Mouse (Mus musculus) embryonic facial prominence, embryonic 12.5 days (tissue): ENCODE data around the gene Fam20b. TPM values are rescaled to one million over a fixed set of nuclear protein-coding genes. Genes with fewer than 3 reads are reported as not detected.

ENCODE experiments used
- ATAC-seq: fragments of 200-750 bp; cut with Nextera tagmentation; 2 replicates; pipeline ENCODE4 v1.8.0; 2017; ENCODE audit not compliant: insufficient number of reproducible peaks, insufficient read depth, low FRiP score, low TSS enrichment
- H3K27ac ChIP-seq: fragments of 300-500 bp; sonication (generic); 2 replicates; pipeline ENCODE4 v1.5.1; 2016; ENCODE audit warnings: mild to moderate bottlenecking
- H3K27me3 ChIP-seq: fragments of 300-500 bp; sonication (generic); 2 replicates; pipeline ENCODE4 v1.6.1; 2016; ENCODE audit warnings: mild to moderate bottlenecking, moderate library complexity
- H3K36me3 ChIP-seq: fragments of 300-500 bp; sonication (generic); 2 replicates; pipeline ENCODE4 v1.6.1; 2016; ENCODE audit warnings: mild to moderate bottlenecking
- H3K4me1 ChIP-seq: fragments of 300-500 bp; sonication (generic); 2 replicates; pipeline ENCODE4 v1.6.1; 2016
- H3K4me2 ChIP-seq: fragments of 300-500 bp; sonication (generic); replicated peaks from 2 replicates; pipeline ENCODE4 v1.6.1; 2016; ENCODE audit warnings: mild to moderate bottlenecking, moderate library complexity
- H3K4me3 ChIP-seq: fragments of 300-500 bp; sonication (generic); 2 replicates; pipeline ENCODE4 v1.5.1; 2016; ENCODE audit warnings: mild to moderate bottlenecking
- H3K9ac ChIP-seq: fragments of 300-500 bp; sonication (generic); 2 replicates; pipeline ENCODE4 v1.6.1; 2016; ENCODE audit warnings: mild to moderate bottlenecking, moderate library complexity
- H3K9me3 ChIP-seq: fragments of 300-500 bp; sonication (generic); 2 replicates; pipeline ENCODE4 v1.6.1; 2016; ENCODE audit warnings: mild to moderate bottlenecking, moderate library complexity
- WGBS: fragments of 180-500 bp; shearing (Covaris S2); methylation state at CpG from one replicate; pipeline ENCODE4 v1.1.7; 2016; 5-methylcytosine and 5-hydroxymethylcytosine counted together
- polyA plus RNA-seq: library from polyadenylated mRNA; unstranded; fragments of >200 nt; fragmentation: Nextera tagmentation; extraction: Ambion mirVana; gene quantifications from 2 replicates; pipeline ENCODE4 v1.2.1, GENCODE M21; 2016

The Fam20b gene
- polyA plus RNA-seq, 1 experiment from 2014 or later = 26.2 TPM

DNA sequence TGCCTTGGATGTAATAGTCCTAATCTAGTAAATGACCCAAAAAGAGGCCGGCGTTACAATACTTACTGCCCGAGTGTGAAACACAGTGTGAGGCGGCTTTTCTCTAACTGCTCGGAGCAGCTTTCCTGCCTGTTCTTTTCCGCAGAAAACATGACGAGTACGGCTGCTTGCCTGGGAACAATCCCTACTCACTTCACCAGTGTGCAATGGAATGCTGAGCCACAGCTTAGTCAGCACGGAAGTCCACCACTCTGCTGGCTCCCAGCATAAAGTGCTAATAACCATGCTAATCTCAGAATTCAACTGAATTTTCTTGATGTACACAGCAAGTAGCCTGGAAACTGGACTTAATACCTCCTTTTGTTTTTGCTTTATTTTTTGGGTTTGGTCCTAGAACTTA lies 39.3 kb downstream of the Fam20b start:
- no peak for ATAC-seq
- Histone ChIP-seq H3K9ac (no peak overlapping the region), H3K27ac (no peak overlapping the region), H3K4me1 (no peaks in the 10 kb centered on the region), H3K27me3 (no peaks in the 10 kb centered on the region), H3K9me3 (no peaks in the 10 kb centered on the region), H3K4me2 (no peak overlapping the region), H3K4me3 (no peak overlapping the region), H3K36me3 (peaks cover 30% of the 10 kb centered on the region)
- 85% methylated on average over 9 of the region's 9 CpGs for WGBS

DNA sequence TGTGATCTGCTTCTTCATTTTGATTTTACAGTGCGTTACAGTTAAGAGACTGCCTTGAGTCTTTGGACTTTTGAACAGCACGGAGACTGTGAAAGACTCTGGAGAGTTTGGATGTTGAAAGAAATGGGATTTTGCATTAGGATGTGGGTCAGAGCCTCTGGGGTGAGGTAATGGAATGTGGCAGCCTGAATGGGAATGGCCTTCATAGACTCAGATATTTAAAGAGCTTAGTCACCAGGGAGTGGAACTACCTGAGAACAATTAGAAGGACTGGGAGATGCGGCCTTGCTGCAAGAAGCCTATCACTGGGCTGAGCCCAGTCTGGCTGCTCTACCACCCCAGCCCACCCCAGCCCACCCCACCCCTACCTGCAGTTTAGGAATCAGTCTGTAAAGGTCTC lies 41.7 kb downstream of the Fam20b start:
- Histone ChIP-seq H3K9ac (no peak overlapping the region), H3K27ac (no peak overlapping the region), H3K4me3 (no peak overlapping the region), H3K36me3 (peaks cover 22% of the 10 kb centered on the region), H3K9me3 (no peaks in the 10 kb centered on the region), H3K4me2 (no peak overlapping the region), H3K27me3 (peaks cover 6% of the 10 kb centered on the region; the same call in 1 of the 2 replicates), H3K4me1 (peaks cover 10% of the 10 kb centered on the region; the same call in 1 of the 2 replicates)
- 79% methylated on average over 3 of the region's 3 CpGs for WGBS
- ATAC-seq = no peak

DNA sequence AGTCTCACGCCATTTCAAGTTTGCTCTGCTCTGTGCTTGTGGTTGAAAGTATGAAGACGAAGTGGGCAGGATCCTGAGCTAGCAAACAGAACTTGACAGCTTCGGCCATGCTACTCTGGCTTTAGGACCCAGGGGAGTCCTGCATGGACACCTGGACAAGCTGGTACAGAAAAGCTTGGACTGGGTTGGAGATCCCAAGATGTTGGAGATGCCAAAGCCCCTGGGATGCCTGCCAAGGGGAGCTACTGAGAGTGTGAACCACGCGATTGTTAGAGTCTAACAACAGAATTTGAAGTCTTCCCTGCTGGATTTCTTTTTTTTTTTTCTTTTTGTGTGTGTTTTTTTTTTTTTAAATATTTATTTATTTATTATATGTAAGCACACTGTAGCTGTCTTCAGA lies 42.3 kb downstream of the Fam20b start:
- no peak for ATAC-seq

DNA sequence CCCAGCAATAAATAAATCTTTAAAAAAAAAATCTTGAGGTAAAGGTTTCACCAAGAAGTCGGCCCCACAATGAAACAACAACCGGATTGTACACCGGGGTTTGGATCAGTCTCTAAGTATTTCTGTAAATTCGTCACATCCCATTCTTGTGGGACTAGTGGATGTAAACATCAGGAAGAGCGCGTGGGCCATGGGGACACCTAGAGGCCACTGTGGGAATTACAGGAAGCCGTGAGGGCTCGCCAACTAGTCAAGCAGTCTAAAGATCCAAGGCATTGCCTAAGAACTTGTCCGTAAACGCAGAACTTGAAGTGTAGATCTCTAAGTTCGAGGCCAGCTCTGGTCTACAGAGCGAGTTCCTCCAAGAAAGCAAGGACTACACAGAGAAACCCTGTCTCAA lies 42.7 kb downstream of the Fam20b start:
- Histone ChIP-seq H3K4me3 (no peak overlapping the region), H3K36me3 (peaks cover 14% of the 10 kb centered on the region), H3K4me2 (no peak overlapping the region), H3K9ac (no peak overlapping the region), H3K27me3 (peaks cover 6% of the 10 kb centered on the region; the same call in 1 of the 2 replicates), H3K27ac (no peak overlapping the region), H3K9me3 (no peaks in the 10 kb centered on the region), H3K4me1 (peaks cover 10% of the 10 kb centered on the region; the same call in 1 of the 2 replicates)
- no peak for ATAC-seq
- WGBS = 38% methylated on average over 12 of the region's 12 CpGs

More for the DNA sequence above, 42.3 kb downstream of the Fam20b start:
- Histone ChIP-seq H3K9me3 (no peaks in the 10 kb centered on the region), H3K4me1 (peaks cover 10% of the 10 kb centered on the region; the same call in 1 of the 2 replicates), H3K9ac (no peak overlapping the region), H3K27ac (no peak overlapping the region), H3K36me3 (peaks cover 17% of the 10 kb centered on the region), H3K27me3 (peaks cover 6% of the 10 kb centered on the region; the same call in 1 of the 2 replicates), H3K4me3 (no peak overlapping the region), H3K4me2 (no peak overlapping the region)
- WGBS = 84% methylated on average over 5 of the region's 5 CpGs

DNA sequence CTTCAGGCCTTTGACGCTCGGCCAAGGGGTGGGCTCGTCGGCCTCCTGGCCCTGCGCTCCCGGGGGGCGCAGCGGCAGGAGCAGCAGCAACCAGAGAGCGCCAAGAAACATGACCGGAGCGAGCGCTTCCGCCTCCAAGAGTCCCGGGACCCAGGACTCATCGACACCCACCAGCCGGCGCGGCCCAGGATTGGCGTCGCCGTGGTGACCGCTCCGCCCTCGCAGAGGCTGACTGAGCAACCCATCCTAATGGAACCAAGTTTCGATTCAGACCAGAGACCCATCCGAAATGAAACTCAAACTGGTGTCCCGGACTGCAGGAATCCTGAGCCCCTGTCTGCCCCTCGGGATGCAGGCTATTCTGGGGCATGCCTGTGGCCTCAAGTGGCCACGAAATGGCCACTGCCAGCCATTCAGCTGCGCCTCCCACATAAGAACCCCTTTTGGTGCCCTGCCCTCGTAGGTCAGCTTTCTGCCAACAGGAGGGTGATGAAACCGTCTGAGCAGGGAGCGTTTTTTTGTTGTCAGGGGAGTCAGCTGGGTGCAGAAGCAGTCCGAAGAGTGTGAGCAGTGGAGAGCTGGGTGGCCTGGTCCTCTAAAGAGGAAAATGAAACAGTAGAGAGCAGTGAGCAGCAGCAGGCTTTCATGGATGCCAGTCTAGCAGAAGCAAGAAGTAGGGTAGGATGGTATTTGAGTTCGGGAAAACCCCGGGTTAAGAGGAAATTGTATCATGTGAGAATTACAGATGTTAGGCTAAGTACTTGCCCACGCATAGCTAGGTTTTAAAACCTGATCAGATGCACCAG lies 44.5 kb downstream of the Fam20b start, which contains the start of gene Tor3a:
Tor3a (minus strand) TSS at position 162 of the 806 bp plus-strand sequence.
- H3K9ac ChIP-seq = peak within 1 kb of the TSS; percentile 59

DNA sequence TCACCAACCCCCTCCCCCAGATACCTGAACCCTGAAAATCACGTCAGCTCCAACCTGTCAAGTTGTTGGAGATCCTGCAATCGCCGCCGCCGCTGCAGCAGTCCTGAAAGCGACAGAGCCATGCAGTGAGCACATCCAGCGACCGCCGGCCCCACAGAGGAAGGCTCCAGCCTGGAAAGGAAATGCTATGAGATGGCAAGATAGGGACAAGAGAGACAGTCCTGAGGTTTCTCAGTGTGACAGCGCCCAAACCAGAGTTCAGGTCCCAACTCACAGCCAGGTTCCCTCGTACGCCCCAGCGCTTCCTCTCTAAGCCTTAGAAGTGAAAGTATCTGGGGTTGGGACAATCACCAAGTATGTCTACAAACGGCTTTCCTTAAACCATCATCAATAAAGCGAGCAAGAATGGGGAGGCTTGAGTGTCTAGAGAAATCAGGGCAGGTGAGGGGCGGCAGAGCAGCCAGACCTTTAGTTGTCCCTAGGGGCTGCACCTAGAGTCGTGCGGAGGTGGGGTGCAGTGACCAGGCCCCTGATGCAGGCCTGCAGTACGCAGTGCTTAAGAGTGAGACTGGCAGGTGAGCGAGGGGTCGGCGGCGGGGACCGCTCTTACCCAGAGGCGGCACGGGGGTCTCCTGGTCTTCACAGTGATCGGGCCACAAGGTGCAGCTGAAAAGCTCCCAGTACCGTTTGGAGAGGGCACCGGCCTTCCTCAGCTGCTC lies 45.3 kb downstream of the Fam20b start:
- H3K4me2 ChIP-seq = peak overlapping the region; percentile 99
- H3K9me3 ChIP-seq = no peaks in the 10 kb centered on the region
- H3K4me3 ChIP-seq = peak overlapping the region; percentile 55
- WGBS = 2% methylated on average over 29 of the region's 29 CpGs
- peak overlapping the region; percentile 59 for H3K9ac ChIP-seq
- H3K27ac ChIP-seq = no peak overlapping the region
- 0 out of 2 replicates have a peak, but pooled peaks have one; percentile 14 for ATAC-seq
- H3K36me3 ChIP-seq = no peaks in the 10 kb centered on the region
- peaks cover 6% of the 10 kb centered on the region; the same call in 1 of the 2 replicates for H3K27me3 ChIP-seq
- H3K4me1 ChIP-seq = peaks cover 10% of the 10 kb centered on the region; the same call in 1 of the 2 replicates

More for the DNA sequence above, 44.5 kb downstream of the Fam20b start, which contains the start of gene Tor3a:
- Histone ChIP-seq H3K27me3 (peaks cover 6% of the 10 kb centered on the region; the same call in 1 of the 2 replicates), H3K9me3 (no peaks in the 10 kb centered on the region), H3K4me2 (peak within 1 kb of the TSS; percentile 99), H3K4me3 (peak within 1 kb of the TSS; percentile 55), H3K4me1 (peaks cover 10% of the 10 kb centered on the region; the same call in 1 of the 2 replicates), H3K27ac (no peak within 1 kb of the TSS), H3K36me3 (peaks cover under 1% of the 10 kb centered on the region; the same call in 1 of the 2 replicates)
- ATAC-seq = 0 out of 2 replicates have a peak, but pooled peaks have one; percentile 43
- 7% methylated on average over 37 of the region's 37 CpGs for WGBS

DNA sequence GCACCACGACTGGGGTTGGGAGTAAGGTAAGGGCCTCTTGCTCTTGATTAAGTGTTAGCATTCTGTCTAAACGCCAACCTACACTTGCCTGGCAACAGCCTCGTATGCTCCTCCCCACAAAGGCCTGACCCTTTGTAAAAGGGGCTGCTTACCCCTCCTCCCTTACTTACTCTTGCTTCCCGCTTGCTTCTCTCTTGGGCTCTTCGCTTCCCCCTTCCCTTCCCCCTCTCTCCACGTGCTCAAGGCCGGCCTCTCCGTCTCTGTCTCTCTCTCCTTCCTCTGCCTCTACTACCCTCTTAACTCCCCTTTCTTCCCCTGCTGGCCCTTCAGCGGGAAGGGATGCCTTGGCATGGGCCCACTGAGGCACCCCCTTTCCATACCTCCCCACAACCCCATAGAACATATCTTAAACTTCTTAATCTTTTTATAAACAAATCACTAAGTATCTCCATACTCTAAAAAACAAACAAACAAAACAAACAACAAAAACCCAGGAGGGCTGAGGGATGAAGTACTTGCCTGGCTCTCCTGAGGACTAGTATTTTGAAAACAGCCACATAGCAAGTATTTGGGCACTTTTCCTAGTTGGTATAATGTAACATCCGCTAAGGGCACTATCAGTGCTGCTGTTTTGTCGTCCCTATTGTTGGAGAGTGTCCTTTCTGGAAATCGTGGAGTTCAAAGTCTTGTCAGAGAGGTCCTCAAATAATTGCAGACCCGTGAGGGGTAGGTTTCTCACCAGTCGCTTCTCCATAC lies 46.0 kb downstream of the Fam20b start:
- peaks cover 6% of the 10 kb centered on the region; the same call in 1 of the 2 replicates for H3K27me3 ChIP-seq
- H3K27ac ChIP-seq = no peak overlapping the region
- H3K9ac ChIP-seq = no peak overlapping the region
- WGBS = 9% methylated on average over 14 of the region's 14 CpGs
- no peak for ATAC-seq
- no peaks in the 10 kb centered on the region for H3K9me3 ChIP-seq
- peak overlapping the region; percentile 55 for H3K4me3 ChIP-seq
- no peaks in the 10 kb centered on the region for H3K36me3 ChIP-seq
- H3K4me2 ChIP-seq = peak overlapping the region; percentile 99
- peaks cover 10% of the 10 kb centered on the region; the same call in 1 of the 2 replicates for H3K4me1 ChIP-seq

DNA sequence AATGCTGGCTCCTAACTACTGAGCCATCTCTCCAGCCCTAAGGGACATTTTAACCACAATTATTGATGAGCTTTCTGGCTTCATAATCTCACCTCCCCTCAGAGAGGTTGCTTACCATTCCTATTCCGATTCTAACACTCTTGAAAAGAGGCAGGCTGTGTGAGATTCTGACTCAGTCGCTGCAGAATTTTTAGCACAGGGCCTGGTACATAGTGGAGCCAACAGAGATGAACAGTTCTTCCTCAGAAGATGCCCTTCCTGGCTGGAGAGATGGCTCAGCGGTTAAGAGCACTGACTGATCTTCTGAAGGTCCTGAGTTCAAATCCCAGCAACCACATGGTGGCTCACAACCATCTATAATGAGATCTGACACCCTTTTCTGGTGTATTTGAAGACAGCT lies 47.0 kb downstream of the Fam20b start:
- H3K27me3 ChIP-seq = peaks cover 6% of the 10 kb centered on the region; the same call in 1 of the 2 replicates
- peaks cover 10% of the 10 kb centered on the region; the same call in 1 of the 2 replicates for H3K4me1 ChIP-seq
- no peak for ATAC-seq
- H3K9ac ChIP-seq = no peak overlapping the region
- no peak overlapping the region for H3K27ac ChIP-seq
- H3K36me3 ChIP-seq = no peaks in the 10 kb centered on the region
- no peak overlapping the region for H3K4me3 ChIP-seq
- WGBS = 94% methylated on average over 3 of the region's 3 CpGs
- no peak overlapping the region for H3K4me2 ChIP-seq
- no peaks in the 10 kb centered on the region for H3K9me3 ChIP-seq

DNA sequence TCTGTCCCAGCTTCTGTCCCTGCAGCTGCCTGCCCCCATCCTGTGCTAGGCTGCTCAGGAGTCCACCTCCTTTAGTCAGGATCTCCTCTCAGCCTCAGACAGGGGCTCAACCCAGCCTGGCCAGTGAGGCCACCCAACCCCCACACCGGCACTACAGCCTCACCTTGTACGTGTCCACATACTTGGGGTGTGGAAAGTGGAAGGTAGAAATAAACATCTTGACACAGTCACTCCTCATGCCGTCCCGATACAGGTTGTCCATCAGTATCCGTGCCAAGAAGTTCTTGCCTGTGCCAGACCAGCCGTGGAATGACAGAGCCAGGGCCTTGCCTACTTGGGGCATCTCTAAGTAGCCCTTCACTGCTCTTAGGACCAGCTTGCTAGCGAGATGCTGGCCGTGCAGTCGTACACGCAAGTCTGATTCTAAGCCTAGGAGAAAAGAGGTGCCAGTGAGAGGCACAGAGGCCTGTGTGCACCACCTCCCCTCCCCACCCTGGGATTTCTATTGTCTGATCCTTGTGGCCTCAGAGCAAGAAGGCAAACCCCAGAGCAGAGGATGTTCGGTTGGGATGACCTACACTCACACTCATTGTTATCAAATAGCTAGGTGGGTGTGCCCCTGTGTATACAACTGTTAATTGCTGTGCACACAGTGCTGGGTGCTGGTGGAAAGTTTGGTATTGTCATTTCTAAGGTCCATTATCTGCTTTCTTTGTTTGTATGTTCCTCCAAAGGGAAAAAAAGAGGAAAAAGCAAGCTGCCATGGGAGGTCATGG lies 49.5 kb downstream of the Fam20b start:
- Histone ChIP-seq H3K9ac (no peak overlapping the region), H3K4me2 (no peak overlapping the region), H3K4me3 (no peak overlapping the region), H3K9me3 (no peaks in the 10 kb centered on the region), H3K27me3 (peaks cover 6% of the 10 kb centered on the region; the same call in 1 of the 2 replicates), H3K4me1 (peaks cover 8% of the 10 kb centered on the region; the same call in 1 of the 2 replicates), H3K27ac (no peak overlapping the region), H3K36me3 (no peaks in the 10 kb centered on the region)
- WGBS = 41% methylated on average over 11 of the region's 11 CpGs
- no peak for ATAC-seq

DNA sequence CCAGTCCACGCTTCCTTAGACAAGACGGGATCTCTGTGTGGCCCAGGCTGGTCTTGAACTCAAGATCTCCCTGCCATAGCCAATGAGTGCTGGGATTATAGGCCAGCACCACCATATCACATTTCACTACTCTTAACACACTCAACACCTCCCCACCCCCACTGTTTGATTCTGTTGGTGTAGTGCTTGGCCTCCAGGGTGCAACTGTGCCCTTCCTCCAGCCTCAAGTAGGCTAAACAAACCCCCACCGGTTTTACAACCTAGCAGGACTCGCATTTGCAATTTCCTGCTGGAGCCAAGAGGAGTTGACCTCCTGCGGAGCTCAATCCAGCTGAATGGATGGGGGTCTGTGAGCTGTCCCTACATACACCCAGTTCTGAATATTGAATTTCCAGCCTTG lies 50.3 kb downstream of the Fam20b start:
- Histone ChIP-seq H3K4me2 (no peak overlapping the region), H3K27me3 (peaks cover 3% of the 10 kb centered on the region; the same call in 1 of the 2 replicates), H3K36me3 (no peaks in the 10 kb centered on the region), H3K27ac (no peak overlapping the region), H3K9ac (no peak overlapping the region), H3K4me1 (peaks cover 4% of the 10 kb centered on the region; the same call in 1 of the 2 replicates), H3K4me3 (no peak overlapping the region), H3K9me3 (no peaks in the 10 kb centered on the region)
- ATAC-seq = no peak
- 30% methylated on average over 5 of the region's 5 CpGs for WGBS
